Mouse (Mus musculus): Measurements from ENCODE around the gene Trim17. TPM values are rescaled to one million over a fixed set of nuclear protein-coding genes. Genes with fewer than 3 reads are reported as not detected.

Trim17 gene
- polyA plus RNA-seq, 1 experiment from 2014 or later, result 0.32 TPM

- WGBS, result 83% methylated on average over 9 of the region's 9 CpGs
- DNase-seq (ENCODE audit: low spot score), result no peak
These were observed 40.7 kb downstream of the Trim17 start for GRCm38 (mm10) chr11:58995061-58995806.

GRCm38 (mm10) chr11:58995807-58996370 is 41.4 kb downstream of the Trim17 start:
- 0 out of 2 replicates have a peak, but pooled peaks cover 1% of the 10 kb centered on the region for H3K36me3 ChIP-seq (ENCODE audit: insufficient read depth, low read length)
- 45% methylated on average over 12 of the region's 12 CpGs for WGBS
- no peak overlapping the region for H3K4me2 ChIP-seq (ENCODE audit: low read length)
- TF ChIP-seq CTCF (IDR thresholded peaks at IDR 0.05; ENCODE audit: low read depth), result 0 out of 2 replicates have a peak, but pooled peaks have one; percentile 6
- H3K4me1 ChIP-seq (replicated peaks; ENCODE audit: insufficient read depth, low read length), result 0 out of 2 replicates have a peak, but pooled peaks cover 3% of the 10 kb centered on the region
- H3K9me3 ChIP-seq (replicated peaks; ENCODE audit: low read length), result no peaks in the 10 kb centered on the region
- H3K27me3 ChIP-seq (ENCODE audit: insufficient read depth, low read length), result no peaks in the 10 kb centered on the region
- no peak overlapping the region for H3K9ac ChIP-seq (ENCODE audit: low read depth, low read length)
- ATAC-seq (replicated peaks; ENCODE audit: low FRiP score, low read depth) (no peak), DNase-seq (ENCODE audit: low spot score) (no peak)
- H3K27ac ChIP-seq, result no peak overlapping the region
- no peak overlapping the region for H3K4me3 ChIP-seq (replicated peaks; ENCODE audit: low read depth, low read length)

More at GRCm38 (mm10) chr11:58995061-58995806, 40.7 kb downstream of the Trim17 start:
- no peaks in the 10 kb centered on the region for H3K27me3 ChIP-seq (ENCODE audit: insufficient read depth, low read length)
- H3K9ac ChIP-seq (ENCODE audit: low read depth, low read length), result no peak overlapping the region
- no peaks in the 10 kb centered on the region for H3K9me3 ChIP-seq (replicated peaks; ENCODE audit: low read length)
- no peak overlapping the region for H3K4me3 ChIP-seq (replicated peaks; ENCODE audit: low read depth, low read length)
- ATAC-seq (replicated peaks; ENCODE audit: low FRiP score, low read depth), result no peak
- peaks cover 6% of the 10 kb centered on the region; the same call in 1 of the 2 replicates for H3K36me3 ChIP-seq (ENCODE audit: insufficient read depth, low read length)
- H3K4me2 ChIP-seq (ENCODE audit: low read length), result no peak overlapping the region
- TF ChIP-seq CTCF (IDR thresholded peaks at IDR 0.05; ENCODE audit: low read depth), result no peak
- H3K4me1 ChIP-seq (replicated peaks; ENCODE audit: insufficient read depth, low read length), result 0 out of 2 replicates have a peak, but pooled peaks cover 3% of the 10 kb centered on the region
- no peak overlapping the region for H3K27ac ChIP-seq

- no peak for TF ChIP-seq CTCF (IDR thresholded peaks at IDR 0.05; ENCODE audit: low read depth)
- ATAC-seq (replicated peaks; ENCODE audit: low FRiP score, low read depth), result no peak
These were observed 43.1 kb downstream of the Trim17 start for GRCm38 (mm10) chr11:58997541-58997940.

GRCm38 (mm10) chr11:58999158-58999557 is 44.7 kb downstream of the Trim17 start:
- ATAC-seq (replicated peaks; ENCODE audit: low FRiP score, low read depth), result no peak
- H3K4me2 ChIP-seq (ENCODE audit: low read length), result no peak overlapping the region

More at GRCm38 (mm10) chr11:58997541-58997940, 43.1 kb downstream of the Trim17 start:
- no peaks in the 10 kb centered on the region for H3K36me3 ChIP-seq (ENCODE audit: insufficient read depth, low read length)
- no peaks in the 10 kb centered on the region for H3K27me3 ChIP-seq (ENCODE audit: insufficient read depth, low read length)
- WGBS, result 79% methylated on average over 5 of the region's 5 CpGs
- H3K27ac ChIP-seq, result no peak overlapping the region
- H3K4me3 ChIP-seq (replicated peaks; ENCODE audit: low read depth, low read length), result no peak overlapping the region
- H3K9ac ChIP-seq (ENCODE audit: low read depth, low read length), result no peak overlapping the region
- DNase-seq (ENCODE audit: low spot score), result no peak
- 0 out of 2 replicates have a peak, but pooled peaks cover 3% of the 10 kb centered on the region for H3K4me1 ChIP-seq (replicated peaks; ENCODE audit: insufficient read depth, low read length)
- H3K9me3 ChIP-seq (replicated peaks; ENCODE audit: low read length), result no peaks in the 10 kb centered on the region
- no peak overlapping the region for H3K4me2 ChIP-seq (ENCODE audit: low read length)

GRCm38 (mm10) chr11:58999830-59000229 is 45.3 kb downstream of the Trim17 start:
- ATAC-seq (replicated peaks; ENCODE audit: low FRiP score, low read depth) (no peak), DNase-seq (ENCODE audit: low spot score) (no peak)
- 71% methylated on average over 6 of the region's 6 CpGs for WGBS

More at GRCm38 (mm10) chr11:58999158-58999557, 44.7 kb downstream of the Trim17 start:
- Histone ChIP-seq H3K9me3 (replicated peaks; ENCODE audit: low read length) (no peaks in the 10 kb centered on the region), H3K27me3 (ENCODE audit: insufficient read depth, low read length) (no peaks in the 10 kb centered on the region), H3K4me1 (replicated peaks; ENCODE audit: insufficient read depth, low read length) (0 out of 2 replicates have a peak, but pooled peaks cover 2% of the 10 kb centered on the region), H3K4me3 (replicated peaks; ENCODE audit: low read depth, low read length) (no peak overlapping the region), H3K36me3 (ENCODE audit: insufficient read depth, low read length) (no peaks in the 10 kb centered on the region), H3K27ac (no peak overlapping the region), H3K9ac (ENCODE audit: low read depth, low read length) (no peak overlapping the region)
- WGBS, result 34% methylated on average over 11 of the region's 11 CpGs
- DNase-seq (ENCODE audit: low spot score), result peak; percentile 25
- no peak for TF ChIP-seq CTCF (IDR thresholded peaks at IDR 0.05; ENCODE audit: low read depth)

DNA sequence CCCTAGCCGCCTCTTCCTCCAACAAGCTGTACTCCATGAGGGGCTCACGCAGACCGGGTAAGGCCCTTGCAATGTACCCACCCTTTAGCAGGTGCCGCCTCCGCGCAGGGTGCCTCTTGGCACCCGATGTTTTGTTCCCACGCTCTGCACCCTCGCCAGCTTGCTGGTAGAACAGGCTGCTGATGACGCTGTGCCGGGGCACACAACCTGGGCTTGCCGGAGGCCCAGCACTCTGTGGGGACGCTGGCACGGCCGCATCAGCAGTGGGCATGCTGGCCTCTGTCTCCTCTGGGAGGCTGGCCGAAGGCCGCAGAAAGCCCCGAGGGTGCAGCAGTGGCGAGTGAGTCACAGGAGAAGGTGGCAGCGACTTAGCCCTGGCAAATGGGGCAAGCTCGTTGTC is 46.1 kb downstream of the Trim17 start:
- Histone ChIP-seq H3K27ac (no peak overlapping the region), H3K9ac (ENCODE audit: low read depth, low read length) (no peak overlapping the region), H3K4me2 (ENCODE audit: low read length) (no peak overlapping the region), H3K9me3 (replicated peaks; ENCODE audit: low read length) (no peaks in the 10 kb centered on the region), H3K36me3 (ENCODE audit: insufficient read depth, low read length) (no peaks in the 10 kb centered on the region), H3K4me3 (replicated peaks; ENCODE audit: low read depth, low read length) (no peak overlapping the region), H3K4me1 (replicated peaks; ENCODE audit: insufficient read depth, low read length) (no peaks in the 10 kb centered on the region), H3K27me3 (ENCODE audit: insufficient read depth, low read length) (no peaks in the 10 kb centered on the region)
- no peak for DNase-seq (ENCODE audit: low spot score)
- WGBS, result 89% methylated on average over 21 of the region's 21 CpGs
- TF ChIP-seq CTCF (IDR thresholded peaks at IDR 0.05; ENCODE audit: low read depth), result no peak
- ATAC-seq (replicated peaks; ENCODE audit: low FRiP score, low read depth), result no peak

More at GRCm38 (mm10) chr11:58999830-59000229, 45.3 kb downstream of the Trim17 start:
- H3K4me1 ChIP-seq (replicated peaks; ENCODE audit: insufficient read depth, low read length), result no peaks in the 10 kb centered on the region
- no peaks in the 10 kb centered on the region for H3K9me3 ChIP-seq (replicated peaks; ENCODE audit: low read length)
- no peaks in the 10 kb centered on the region for H3K36me3 ChIP-seq (ENCODE audit: insufficient read depth, low read length)
- no peak overlapping the region for H3K4me3 ChIP-seq (replicated peaks; ENCODE audit: low read depth, low read length)
- H3K4me2 ChIP-seq (ENCODE audit: low read length), result no peak overlapping the region
- no peak overlapping the region for H3K27ac ChIP-seq
- H3K27me3 ChIP-seq (ENCODE audit: insufficient read depth, low read length), result no peaks in the 10 kb centered on the region
- no peak overlapping the region for H3K9ac ChIP-seq (ENCODE audit: low read depth, low read length)
- TF ChIP-seq CTCF (IDR thresholded peaks at IDR 0.05; ENCODE audit: low read depth), result no peak

Data from kidney, postnatal 0 days (tissue).